Mouse (Mus musculus): Measurements from ENCODE around the gene Trpm8. TPM values are rescaled to one million over a fixed set of nuclear protein-coding genes. Genes with fewer than 3 reads are reported as not detected.

Trpm8 gene
- polyA plus RNA-seq, 1 experiment from 2014 or later, result not detected

DNA sequence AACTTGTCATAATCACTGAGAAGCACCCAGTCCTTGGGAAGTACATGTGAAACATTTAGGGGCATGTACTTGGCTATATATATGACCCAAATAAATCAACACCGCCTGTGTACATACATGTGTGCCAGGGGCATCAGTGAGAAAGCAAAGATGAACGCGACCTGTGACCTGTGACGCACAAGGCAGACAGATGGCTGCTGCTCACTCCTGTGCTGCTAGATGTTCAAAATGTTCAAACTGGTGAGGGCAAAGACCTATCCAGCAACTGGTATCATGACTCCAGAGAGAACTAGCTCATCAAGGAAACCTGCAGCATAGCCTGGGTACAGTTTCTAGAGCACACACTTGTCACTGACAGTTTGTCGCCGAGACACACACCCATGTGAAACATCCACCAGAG, 10.0 kb upstream of the Trpm8 start:
- Histone ChIP-seq H3K4me1 (replicated peaks) (no peaks in the 10 kb centered on the region), H3K4me3 (replicated peaks) (no peak overlapping the region), H3K36me3 (peaks cover 91% of the 10 kb centered on the region), H3K27me3 (no peaks in the 10 kb centered on the region), H3K27ac (no peak overlapping the region), H3K9ac (replicated peaks) (no peak overlapping the region), H3K4me2 (no peak overlapping the region), H3K9me3 (peaks cover 6% of the 10 kb centered on the region; the same call in 1 of the 2 replicates)
- WGBS, result 93% methylated on average over 6 of the region's 6 CpGs
- no peak for ATAC-seq (ENCODE audit: insufficient number of reproducible peaks, insufficient read depth, low FRiP score, low TSS enrichment, low read depth)

GRCm38 (mm10) chr1:88268070-88268469, 9.4 kb upstream of the Trpm8 start:
- H3K9me3 ChIP-seq, result peaks cover 6% of the 10 kb centered on the region; the same call in 1 of the 2 replicates
- WGBS, result 84% methylated on average over 6 of the region's 6 CpGs
- no peak overlapping the region for H3K27ac ChIP-seq

GRCm38 (mm10) chr1:88269539-88270309, 7.7 kb upstream of the Trpm8 start:
- H3K4me2 ChIP-seq, result no peak overlapping the region
- WGBS, result 90% methylated on average over 12 of the region's 12 CpGs
- no peak for ATAC-seq (ENCODE audit: insufficient number of reproducible peaks, insufficient read depth, low FRiP score, low TSS enrichment, low read depth)

More at GRCm38 (mm10) chr1:88268070-88268469, 9.4 kb upstream of the Trpm8 start:
- Histone ChIP-seq H3K27me3 (no peaks in the 10 kb centered on the region), H3K9ac (replicated peaks) (no peak overlapping the region), H3K4me3 (replicated peaks) (no peak overlapping the region), H3K4me2 (no peak overlapping the region), H3K36me3 (peaks cover 91% of the 10 kb centered on the region), H3K4me1 (replicated peaks) (no peaks in the 10 kb centered on the region)
- no peak for ATAC-seq (ENCODE audit: insufficient number of reproducible peaks, insufficient read depth, low FRiP score, low TSS enrichment, low read depth)

DNA sequence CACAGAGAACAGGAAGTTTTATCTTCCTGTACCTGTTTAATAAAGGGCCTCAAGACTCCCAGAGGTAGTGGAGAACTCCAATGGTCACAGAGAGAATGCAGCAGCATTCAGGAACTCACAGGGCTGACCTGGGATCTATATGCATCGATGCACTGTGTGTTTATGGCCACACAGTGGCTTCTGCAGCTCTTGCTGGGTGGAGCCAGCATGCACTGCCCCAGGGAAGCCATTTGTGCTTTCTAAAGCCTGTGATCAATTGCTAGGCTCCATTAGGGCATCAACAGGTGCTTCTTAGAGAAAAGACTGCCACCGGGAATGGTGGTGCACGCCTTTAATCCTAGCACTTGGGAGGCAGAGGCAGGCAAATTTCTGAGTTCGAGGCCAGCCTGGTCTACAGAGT, 4.6 kb upstream of the Trpm8 start:
- Histone ChIP-seq H3K4me1 (replicated peaks) (peaks cover 14% of the 10 kb centered on the region), H3K4me3 (replicated peaks) (no peak overlapping the region), H3K9me3 (no peaks in the 10 kb centered on the region), H3K27ac (no peak overlapping the region), H3K27me3 (no peaks in the 10 kb centered on the region), H3K9ac (replicated peaks) (no peak overlapping the region), H3K4me2 (no peak overlapping the region), H3K36me3 (peaks cover 71% of the 10 kb centered on the region)
- WGBS, result 65% methylated on average over 4 of the region's 4 CpGs
- ATAC-seq (ENCODE audit: insufficient number of reproducible peaks, insufficient read depth, low FRiP score, low TSS enrichment, low read depth), result no peak

More at GRCm38 (mm10) chr1:88269539-88270309, 7.7 kb upstream of the Trpm8 start:
- Histone ChIP-seq H3K4me1 (replicated peaks) (no peaks in the 10 kb centered on the region), H3K9ac (replicated peaks) (no peak overlapping the region), H3K27me3 (no peaks in the 10 kb centered on the region), H3K4me3 (replicated peaks) (no peak overlapping the region), H3K9me3 (peaks cover 2% of the 10 kb centered on the region; the same call in 1 of the 2 replicates), H3K27ac (no peak overlapping the region), H3K36me3 (peaks cover 90% of the 10 kb centered on the region)

DNA sequence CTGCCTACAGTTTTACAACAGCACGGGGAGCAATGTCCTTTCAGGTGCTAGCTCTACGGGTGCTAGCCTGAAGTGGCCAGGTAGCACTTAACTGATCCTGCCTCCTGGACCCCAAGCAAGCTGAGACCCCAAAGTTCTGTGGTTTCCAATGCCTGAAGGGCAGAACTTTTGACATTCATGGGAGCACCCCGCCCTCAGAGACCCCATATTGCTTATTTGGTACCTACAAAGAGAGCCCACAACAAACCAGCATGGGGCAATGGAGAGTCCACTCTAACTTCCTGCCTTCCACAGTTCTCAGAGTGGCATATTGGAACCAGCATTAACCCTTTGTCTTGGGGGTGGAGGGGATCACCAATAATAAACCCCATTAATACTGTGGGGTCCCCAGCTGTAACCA, 4.1 kb upstream of the Trpm8 start:
- H3K9me3 ChIP-seq, result no peaks in the 10 kb centered on the region
- H3K9ac ChIP-seq (replicated peaks), result no peak overlapping the region
- peaks cover 66% of the 10 kb centered on the region for H3K36me3 ChIP-seq
- ATAC-seq (ENCODE audit: insufficient number of reproducible peaks, insufficient read depth, low FRiP score, low TSS enrichment, low read depth), result no peak
- peaks cover 16% of the 10 kb centered on the region for H3K4me1 ChIP-seq (replicated peaks)
- H3K27ac ChIP-seq, result no peak overlapping the region
- no peak overlapping the region for H3K4me2 ChIP-seq
- no peak overlapping the region for H3K4me3 ChIP-seq (replicated peaks)
- H3K27me3 ChIP-seq, result no peaks in the 10 kb centered on the region
- WGBS, result 94% methylated on average over 3 of the region's 3 CpGs

- no peak overlapping the region for H3K27ac ChIP-seq
- no peak overlapping the region for H3K4me2 ChIP-seq
- no peak for ATAC-seq (ENCODE audit: insufficient number of reproducible peaks, insufficient read depth, low FRiP score, low TSS enrichment, low read depth)
- peaks cover 16% of the 10 kb centered on the region for H3K4me1 ChIP-seq (replicated peaks)
- 85% methylated on average over 4 of the region's 4 CpGs for WGBS
- peaks cover 61% of the 10 kb centered on the region for H3K36me3 ChIP-seq
- no peaks in the 10 kb centered on the region for H3K27me3 ChIP-seq
- H3K9me3 ChIP-seq, result no peaks in the 10 kb centered on the region
- H3K4me3 ChIP-seq (replicated peaks), result no peak overlapping the region
- H3K9ac ChIP-seq (replicated peaks), result no peak overlapping the region
Observed at GRCm38 (mm10) chr1:88273832-88274231, 3.6 kb upstream of the Trpm8 start.

DNA sequence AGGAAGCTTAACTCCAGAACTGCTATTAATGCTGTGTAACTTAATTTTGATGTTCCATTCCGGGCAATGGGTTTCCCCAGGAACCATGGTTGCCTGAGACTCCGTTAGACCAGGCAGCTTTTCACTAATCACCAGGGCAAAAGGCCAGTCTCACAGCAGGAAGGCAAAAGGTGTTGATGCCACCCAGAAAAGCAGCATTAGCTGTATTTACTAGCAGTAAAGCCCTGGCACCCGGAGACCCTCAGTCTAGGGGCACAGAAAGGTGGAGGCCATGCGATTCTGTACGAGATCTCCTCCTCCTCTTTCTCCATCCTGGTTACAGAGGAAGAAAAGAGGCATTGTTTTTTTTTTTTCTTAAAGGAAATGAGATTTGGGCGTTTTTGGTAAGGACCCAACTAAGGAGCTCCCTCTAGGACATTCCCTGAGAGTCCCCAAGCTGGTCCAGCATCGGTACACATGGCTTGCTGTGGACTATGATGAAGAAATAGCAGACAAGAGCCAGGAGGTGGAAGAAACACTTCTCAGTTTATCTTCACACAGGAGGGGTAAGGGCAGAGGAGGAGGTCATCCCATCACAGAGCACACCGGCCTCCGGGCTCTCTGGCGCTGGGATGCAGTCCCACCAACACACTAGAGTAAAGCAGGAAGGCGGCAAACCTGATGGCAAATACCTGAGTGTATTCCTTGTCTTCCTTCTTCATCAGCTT, 2.9 kb upstream of the Trpm8 start:
- H3K4me1 ChIP-seq (replicated peaks), result peaks cover 16% of the 10 kb centered on the region
- H3K27ac ChIP-seq, result no peak overlapping the region
- no peak for ATAC-seq (ENCODE audit: insufficient number of reproducible peaks, insufficient read depth, low FRiP score, low TSS enrichment, low read depth)
- H3K27me3 ChIP-seq, result no peaks in the 10 kb centered on the region
- WGBS, result 74% methylated on average over 11 of the region's 11 CpGs
- H3K9me3 ChIP-seq, result no peaks in the 10 kb centered on the region
- H3K4me2 ChIP-seq, result no peak overlapping the region
- H3K4me3 ChIP-seq (replicated peaks), result no peak overlapping the region
- H3K9ac ChIP-seq (replicated peaks), result no peak overlapping the region; the same call in 1 of the 2 replicates
- H3K36me3 ChIP-seq, result peaks cover 54% of the 10 kb centered on the region

DNA sequence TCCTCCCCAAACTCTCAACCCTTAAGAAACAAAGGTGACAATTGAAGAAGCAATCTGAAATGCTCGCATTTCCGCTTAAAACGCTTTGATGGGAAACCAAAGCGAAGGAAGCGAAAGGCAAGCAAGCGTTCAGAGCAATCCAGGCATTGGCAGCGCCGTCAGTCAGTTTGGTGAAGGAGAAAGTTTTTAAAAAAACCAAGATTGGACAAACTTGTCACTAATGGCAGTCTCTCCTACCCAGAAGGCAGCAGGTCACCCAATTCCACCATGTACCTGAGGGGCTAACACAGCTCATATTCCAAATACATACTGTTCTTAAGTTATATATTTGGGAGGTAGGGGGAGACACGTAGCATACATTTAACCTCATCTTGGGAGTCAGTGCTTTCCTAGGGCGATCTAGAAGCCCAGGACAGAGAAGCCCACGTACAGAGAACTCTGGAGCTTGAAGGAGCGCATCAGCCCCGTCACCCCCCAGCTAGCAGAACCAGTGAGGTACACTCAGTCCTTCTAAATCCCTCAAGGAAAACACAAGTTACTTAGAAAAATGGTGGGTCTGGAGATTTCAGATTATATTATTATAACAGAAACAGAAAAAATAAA, 2.3 kb upstream of the Trpm8 start:
- Histone ChIP-seq H3K9ac (replicated peaks) (peak overlapping the region; percentile 0; the same call in 1 of the 2 replicates), H3K27me3 (no peaks in the 10 kb centered on the region), H3K4me3 (replicated peaks) (no peak overlapping the region), H3K4me2 (no peak overlapping the region), H3K27ac (no peak overlapping the region), H3K36me3 (peaks cover 48% of the 10 kb centered on the region), H3K4me1 (replicated peaks) (peaks cover 16% of the 10 kb centered on the region), H3K9me3 (no peaks in the 10 kb centered on the region)
- no peak for ATAC-seq (ENCODE audit: insufficient number of reproducible peaks, insufficient read depth, low FRiP score, low TSS enrichment, low read depth)
- 71% methylated on average over 13 of the region's 13 CpGs for WGBS

DNA sequence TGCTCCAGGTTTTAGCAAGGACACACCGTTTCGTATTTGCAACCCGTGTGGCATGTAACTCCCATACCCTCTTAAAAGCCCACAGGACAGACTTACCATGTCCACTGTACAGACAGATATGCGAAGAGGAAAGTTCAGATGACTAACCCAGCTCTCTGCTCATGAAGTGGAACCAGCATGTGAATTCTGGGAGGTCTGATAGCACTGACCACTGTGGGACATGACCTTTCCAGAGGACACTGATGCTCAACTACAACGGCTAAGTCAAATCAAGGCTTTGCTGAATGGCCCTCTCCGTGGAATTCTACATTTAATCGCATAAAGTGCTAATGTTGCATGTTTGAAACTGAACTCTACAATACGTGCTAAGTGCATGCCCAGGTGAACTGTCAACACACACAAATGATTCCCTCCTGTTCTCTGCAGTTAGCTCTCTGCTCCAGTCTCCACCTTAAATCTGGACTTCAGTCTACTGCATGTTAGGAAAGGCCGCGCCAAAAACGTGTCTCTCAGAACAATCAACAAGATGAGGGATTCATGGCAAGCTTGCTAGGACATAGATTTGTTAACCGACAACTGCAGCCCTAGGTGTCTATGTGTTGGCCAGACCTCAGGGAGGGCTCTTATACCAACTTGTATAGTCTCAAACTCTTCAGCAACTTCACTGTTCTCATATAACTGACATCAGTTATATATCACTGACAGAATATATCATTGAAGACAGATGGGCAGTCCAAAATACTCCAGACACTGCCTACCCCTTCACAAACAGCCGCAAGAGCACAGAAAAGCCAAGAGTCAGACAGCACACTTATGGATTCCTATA, 1.6 kb upstream of the Trpm8 start:
- H3K36me3 ChIP-seq, result peaks cover 48% of the 10 kb centered on the region
- H3K9ac ChIP-seq (replicated peaks), result peak overlapping the region; percentile 74
- peak overlapping the region; percentile 60 for H3K4me2 ChIP-seq
- peak overlapping the region; percentile 50 for H3K4me3 ChIP-seq (replicated peaks)
- H3K27ac ChIP-seq, result 0 out of 2 replicates have a peak overlapping the region, but pooled peaks have one; percentile 0
- peaks cover 16% of the 10 kb centered on the region for H3K4me1 ChIP-seq (replicated peaks)
- H3K27me3 ChIP-seq, result no peaks in the 10 kb centered on the region
- 68% methylated on average over 13 of the region's 13 CpGs for WGBS
- ATAC-seq (ENCODE audit: insufficient number of reproducible peaks, insufficient read depth, low FRiP score, low TSS enrichment, low read depth), result no peak
- no peaks in the 10 kb centered on the region for H3K9me3 ChIP-seq

DNA sequence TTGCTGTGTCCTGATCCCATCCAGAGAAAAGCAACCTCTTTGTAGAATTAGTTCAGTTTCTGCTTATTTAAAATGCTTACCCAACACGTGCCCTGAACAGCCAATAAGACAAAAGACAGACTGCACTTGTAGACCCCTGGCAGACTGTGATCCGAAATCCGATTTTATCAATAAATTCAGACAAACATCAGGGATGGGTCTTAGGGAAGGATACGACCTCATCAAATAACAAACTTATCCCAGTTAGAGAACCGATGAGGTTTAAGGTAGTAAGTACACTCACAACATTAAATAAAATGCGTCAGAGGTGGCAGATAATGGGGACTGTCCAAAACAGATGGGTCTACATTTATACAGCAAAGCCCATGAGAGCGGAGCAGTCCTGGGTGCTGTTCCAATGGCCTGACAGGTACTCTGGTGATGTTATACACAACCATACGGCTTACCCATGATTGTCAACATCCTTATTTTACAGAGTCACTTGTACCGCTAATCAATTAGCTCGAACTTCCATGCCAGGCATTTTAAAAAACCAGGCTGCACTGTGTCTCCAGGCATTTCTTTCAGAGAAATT, 850 bp upstream of the Trpm8 start:
- H3K9ac ChIP-seq (replicated peaks), result peak overlapping the region; percentile 74
- H3K9me3 ChIP-seq, result no peaks in the 10 kb centered on the region; the same call in 1 of the 2 replicates
- peak overlapping the region; percentile 60 for H3K4me2 ChIP-seq
- WGBS, result 32% methylated on average over 10 of the region's 10 CpGs
- peak overlapping the region; percentile 86 for H3K27ac ChIP-seq
- H3K27me3 ChIP-seq, result no peaks in the 10 kb centered on the region
- peaks cover 16% of the 10 kb centered on the region for H3K4me1 ChIP-seq (replicated peaks)
- ATAC-seq (ENCODE audit: insufficient number of reproducible peaks, insufficient read depth, low FRiP score, low TSS enrichment, low read depth), result peak; percentile 50
- peaks cover 43% of the 10 kb centered on the region for H3K36me3 ChIP-seq
- peak overlapping the region; percentile 50 for H3K4me3 ChIP-seq (replicated peaks)

All from limb, embryonic 12.5 days (tissue).